Mouse (Mus musculus) myocyte (in vitro differentiated cells): Measurements from ENCODE around the gene Patz1. TPM values are rescaled to one million over a fixed set of nuclear protein-coding genes. Genes with fewer than 3 reads are reported as not detected.

ENCODE experiments used
- H3K27me3 ChIP-seq: one replicate; pipeline ENCODE4 v1.6.1; 2011; ENCODE audit not compliant: control insufficient read depth, insufficient read depth, insufficient read length
- H3K36me3 ChIP-seq: one replicate; pipeline ENCODE4 v1.6.1; 2011; ENCODE audit not compliant: control insufficient read depth, insufficient read depth
- H3K4me2 ChIP-seq: one replicate; pipeline ENCODE4 v1.6.1; 2011; ENCODE audit warnings: low read depth, control low read depth
- H3K4me3 ChIP-seq: one replicate; pipeline ENCODE4 v1.5.1; 2011; ENCODE audit warnings: mild to moderate bottlenecking, control low read depth, moderate library complexity
- H3K79me2 ChIP-seq: one replicate; pipeline ENCODE4 v1.6.1; 2011; ENCODE audit not compliant: control insufficient read depth, insufficient read depth
- H3ac ChIP-seq: one replicate; pipeline ENCODE4 v1.6.1; 2011; ENCODE audit not compliant: control insufficient read depth, insufficient read length
- CEBPB ChIP-seq: IDR thresholded peaks from 2 replicates; pipeline ENCODE4 v1.6.1; 2011; ENCODE audit warnings: mild to moderate bottlenecking, moderate library complexity; ENCODE audit not compliant: poor library complexity, insufficient read depth, severe bottlenecking
- E2F4 ChIP-seq: IDR thresholded peaks from one replicate; pipeline ENCODE4 v1.6.1; 2011; ENCODE audit warnings: mild to moderate bottlenecking, control low read depth, moderate library complexity; ENCODE audit not compliant: insufficient read depth
- MAX ChIP-seq: IDR thresholded peaks from one replicate; pipeline ENCODE4 v1.6.1; 2011; ENCODE audit warnings: low read depth, mild to moderate bottlenecking, control low read depth
- MYOD1 ChIP-seq, 3 experiments: IDR thresholded peaks; one replicate each; pipeline ENCODE4 v1.6.1; 2011; ENCODE audit warnings: control low read depth in 2 of 3, low read depth in 2 of 3, mild to moderate bottlenecking in 2 of 3, moderate library complexity in 1 of 3; ENCODE audit not compliant: insufficient read length in 2 of 3, control insufficient read depth in 1 of 3
- MYOG ChIP-seq, 3 experiments: IDR thresholded peaks; one replicate each; pipeline ENCODE4 v1.6.1; 2011; ENCODE audit warnings: control low read depth in 2 of 3, low read depth in 2 of 3, mild to moderate bottlenecking in 2 of 3; ENCODE audit not compliant: insufficient read length in 2 of 3, control insufficient read depth in 1 of 3, insufficient read depth in 1 of 3
- POLR2A ChIP-seq: IDR thresholded peaks from one replicate; pipeline ENCODE4 v1.6.1; 2011; ENCODE audit warnings: low read depth, mild to moderate bottlenecking, control low read depth, moderate library complexity; ENCODE audit not compliant: insufficient read length
- POLR2AphosphoS2 ChIP-seq: IDR thresholded peaks from one replicate; pipeline ENCODE4 v1.6.1; 2011; ENCODE audit warnings: low read depth, control low read depth; ENCODE audit not compliant: insufficient read length
- REST ChIP-seq: IDR thresholded peaks from one replicate; pipeline ENCODE4 v1.6.1; 2011; ENCODE audit warnings: mild to moderate bottlenecking, control low read depth, moderate library complexity; ENCODE audit not compliant: insufficient read depth, insufficient read length
- SRF ChIP-seq: IDR thresholded peaks from one replicate; pipeline ENCODE4 v1.6.1; 2011; ENCODE audit warnings: low read depth; ENCODE audit not compliant: control insufficient read depth, insufficient read length
- TCF12 ChIP-seq: IDR thresholded peaks from one replicate; pipeline ENCODE4 v1.6.1; 2011; ENCODE audit warnings: mild to moderate bottlenecking, control low read depth; ENCODE audit not compliant: poor library complexity, insufficient read depth, severe bottlenecking
- TCF3 ChIP-seq: IDR thresholded peaks from one replicate; pipeline ENCODE4 v1.6.1; 2011; ENCODE audit warnings: low read depth, control low read depth; ENCODE audit not compliant: insufficient read length
- USF1 ChIP-seq: IDR thresholded peaks from one replicate; pipeline ENCODE4 v1.6.1; 2011; ENCODE audit warnings: low read depth, mild to moderate bottlenecking, control low read depth, moderate library complexity
- polyA plus RNA-seq: library from polyadenylated mRNA; unstranded; fragments of >200 nt; fragmentation: generic; extraction: Trizol; gene quantifications from one replicate; pipeline ENCODE4 v1.2.1, GENCODE M21; 2012; ENCODE audit warnings: missing spikeins

Patz1 gene
- polyA plus RNA-seq, 1 experiment: 14.5 TPM

GRCm38 (mm10) chr11:3344916-3345315, 56.2 kb downstream of the Patz1 start:
- TF ChIP-seq E2F4: no peak
- TF ChIP-seq CEBPB: no peak
- no peak for TF ChIP-seq TCF3
- no peak for TF ChIP-seq POLR2AphosphoS2
- TF ChIP-seq MAX: no peak
- no peak for TF ChIP-seq TCF12
- TF ChIP-seq REST: no peak
- no peak for TF ChIP-seq POLR2A
- TF ChIP-seq SRF: no peak
- TF ChIP-seq MYOD1 (IDR thresholded peaks at IDR 0.05; ENCODE audit: control insufficient read depth in 1 of 3, insufficient read length in 2 of 3, low read depth in 2 of 3): no peak
- TF ChIP-seq MYOG (IDR thresholded peaks at IDR 0.05; ENCODE audit: control insufficient read depth in 1 of 3, insufficient read depth in 1 of 3, insufficient read length in 2 of 3, low read depth in 2 of 3): no peak
- TF ChIP-seq USF1: no peak
- Histone ChIP-seq H3K27me3 (no peaks in the 10 kb centered on the region), H3K4me3 (no peak overlapping the region), H3ac (no peak overlapping the region), H3K79me2 (no peaks in the 10 kb centered on the region), H3K36me3 (peaks cover 11% of the 10 kb centered on the region), H3K4me2 (no peak overlapping the region)

- Histone ChIP-seq H3ac (no peak overlapping the region), H3K79me2 (no peaks in the 10 kb centered on the region), H3K27me3 (no peaks in the 10 kb centered on the region), H3K4me3 (no peak overlapping the region), H3K36me3 (peaks cover 11% of the 10 kb centered on the region), H3K4me2 (no peak overlapping the region)
- TF ChIP-seq POLR2A (no peak), TCF12 (no peak), MYOD1 (IDR thresholded peaks at IDR 0.05; ENCODE audit: control insufficient read depth in 1 of 3, insufficient read length in 2 of 3, low read depth in 2 of 3) (no peak), MAX (no peak), REST (no peak), CEBPB (no peak), MYOG (IDR thresholded peaks at IDR 0.05; ENCODE audit: control insufficient read depth in 1 of 3, insufficient read depth in 1 of 3, insufficient read length in 2 of 3, low read depth in 2 of 3) (no peak), SRF (no peak), E2F4 (no peak), USF1 (no peak), TCF3 (no peak), POLR2AphosphoS2 (no peak)
Measured at GRCm38 (mm10) chr11:3346351-3346750, 57.7 kb downstream of the Patz1 start.

GRCm38 (mm10) chr11:3347091-3347834, 58.6 kb downstream of the Patz1 start:
- no peaks in the 10 kb centered on the region for H3K27me3 ChIP-seq
- peaks cover 17% of the 10 kb centered on the region for H3K36me3 ChIP-seq

GRCm38 (mm10) chr11:3347835-3348195, 59.1 kb downstream of the Patz1 start:
- no peaks in the 10 kb centered on the region for H3K27me3 ChIP-seq
- TF ChIP-seq MYOD1 (IDR thresholded peaks at IDR 0.05; ENCODE audit: control insufficient read depth in 1 of 3, insufficient read length in 2 of 3, low read depth in 2 of 3) (no peak), POLR2A (no peak), MAX (no peak), CEBPB (no peak), TCF3 (no peak), USF1 (no peak), MYOG (IDR thresholded peaks at IDR 0.05; ENCODE audit: control insufficient read depth in 1 of 3, insufficient read depth in 1 of 3, insufficient read length in 2 of 3, low read depth in 2 of 3) (no peak), POLR2AphosphoS2 (no peak), E2F4 (no peak), REST (no peak), SRF (no peak), TCF12 (no peak)
- H3K4me3 ChIP-seq: no peak overlapping the region
- no peak overlapping the region for H3ac ChIP-seq
- H3K4me2 ChIP-seq: no peak overlapping the region
- H3K36me3 ChIP-seq: peaks cover 17% of the 10 kb centered on the region
- H3K79me2 ChIP-seq: no peaks in the 10 kb centered on the region

More at GRCm38 (mm10) chr11:3347091-3347834, 58.6 kb downstream of the Patz1 start:
- TF ChIP-seq MYOD1 (IDR thresholded peaks at IDR 0.05; ENCODE audit: control insufficient read depth in 1 of 3, insufficient read length in 2 of 3, low read depth in 2 of 3) (no peak), E2F4 (no peak), MYOG (IDR thresholded peaks at IDR 0.05; ENCODE audit: control insufficient read depth in 1 of 3, insufficient read depth in 1 of 3, insufficient read length in 2 of 3, low read depth in 2 of 3) (no peak)
- Histone ChIP-seq H3K79me2 (no peaks in the 10 kb centered on the region), H3ac (no peak overlapping the region), H3K4me2 (no peak overlapping the region), H3K4me3 (no peak overlapping the region)
